Mouse (Mus musculus) testis, postnatal 14 days (tissue): Measurements from ENCODE around the gene 4932414N04Rik.
"Not testable (repeated sequence)": the region's sequence is repeated elsewhere in the genome, so short reads cannot be mapped to it uniquely, and the experiment has no call there.

ENCODE experiments used
- DNase-seq: peaks from one replicate; pipeline ENCODE4 v3.0.0; 2021; ENCODE audit warnings: low spot score

The 4932414N04Rik gene

GRCm38 (mm10) chr2:68656186-68656585 lies at the start of gene 4932414N04Rik:
Gene 4932414N04Rik, plus strand, starts transcription at chr2:68656486.
- DNase-seq: not testable (repeated sequence)

DNA sequence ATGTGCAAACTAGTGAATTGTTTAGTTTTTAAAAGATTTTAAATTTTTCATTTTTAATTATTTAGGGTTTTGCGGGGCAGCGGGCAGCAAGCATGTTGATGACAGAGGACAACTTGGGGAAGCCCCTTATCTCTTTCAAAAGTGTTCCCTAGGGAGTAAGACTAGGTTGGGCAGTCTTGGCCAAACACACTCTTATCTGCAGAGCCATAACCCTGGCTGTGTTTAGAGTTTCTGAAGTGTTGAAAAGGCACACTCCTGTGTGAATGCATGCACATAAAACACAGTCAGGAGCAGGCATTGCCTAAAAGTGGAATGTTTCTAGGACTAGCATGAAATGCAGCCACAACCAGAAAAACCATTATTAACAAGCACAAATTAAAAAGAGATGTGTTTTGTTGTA lies 75.9 kb downstream of the 4932414N04Rik start:
- no peak for DNase-seq

DNA sequence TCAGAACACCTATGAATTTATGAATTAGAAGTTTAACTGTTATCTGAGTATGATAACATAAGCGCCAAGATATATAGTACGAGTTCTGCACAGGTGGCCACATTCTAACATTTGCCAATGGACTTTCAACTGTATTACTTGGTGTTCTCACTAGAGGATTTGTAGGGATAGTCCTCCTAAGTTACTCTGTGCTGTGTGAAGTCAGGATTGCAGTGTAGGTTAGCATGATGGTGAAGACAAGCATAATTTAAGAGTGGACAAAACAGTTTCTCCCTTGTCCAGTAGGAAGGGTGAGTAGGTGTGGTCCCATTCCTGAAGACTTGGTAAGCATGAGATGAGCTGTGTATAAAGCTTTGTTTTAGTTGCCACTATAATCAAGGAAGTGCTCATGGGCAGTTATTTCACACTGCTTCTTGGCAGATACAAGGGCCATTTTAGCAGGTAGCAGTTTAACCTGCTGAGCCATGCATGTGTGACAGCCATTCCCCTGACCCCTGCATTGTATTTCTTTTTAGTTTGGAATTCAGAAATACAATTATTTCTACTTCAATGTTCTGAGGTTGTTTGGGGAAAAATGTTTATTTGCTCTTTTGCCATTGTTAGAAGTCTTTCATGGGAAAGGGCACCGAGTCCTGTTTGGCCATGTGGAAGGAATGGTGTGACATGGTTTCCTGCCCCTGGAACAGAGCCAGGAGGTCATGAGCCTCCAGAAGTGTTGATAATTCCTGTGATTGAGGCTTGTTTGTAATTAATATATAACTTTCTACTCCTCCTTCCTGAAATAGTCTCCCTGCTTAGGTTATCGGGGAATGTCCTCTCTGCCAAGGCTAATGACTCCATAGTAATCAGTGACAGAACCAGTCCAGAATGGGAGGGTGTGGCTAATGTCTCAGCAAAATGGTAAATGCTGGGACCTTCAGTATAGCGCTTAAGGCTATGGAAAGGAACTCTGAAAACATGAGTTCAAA lies 83.8 kb downstream of the 4932414N04Rik start:
- no peak for DNase-seq

DNA sequence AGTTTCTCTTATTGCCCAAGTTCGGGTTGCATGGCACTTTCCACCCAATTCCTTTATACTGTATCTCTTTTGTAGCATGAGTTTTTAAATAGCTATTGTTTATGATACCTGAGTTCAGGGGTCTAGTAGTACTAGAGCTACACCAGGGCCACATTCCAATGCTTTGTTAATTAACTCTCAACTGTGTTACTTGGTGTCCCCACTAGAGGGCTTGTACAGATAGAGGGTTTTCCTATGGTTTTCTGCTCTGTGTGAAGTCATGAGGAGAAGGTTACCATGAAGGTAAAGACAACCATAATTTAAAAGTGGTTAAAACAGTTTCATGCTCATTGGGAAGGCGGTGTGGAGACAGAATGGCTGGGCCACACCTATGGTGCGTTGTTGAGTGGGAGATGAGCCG lies 88.3 kb downstream of the 4932414N04Rik start:
- DNase-seq: no peak

GRCm38 (mm10) chr2:68756179-68756578 lies 99.9 kb downstream of the 4932414N04Rik start:
- DNase-seq: no peak

DNA sequence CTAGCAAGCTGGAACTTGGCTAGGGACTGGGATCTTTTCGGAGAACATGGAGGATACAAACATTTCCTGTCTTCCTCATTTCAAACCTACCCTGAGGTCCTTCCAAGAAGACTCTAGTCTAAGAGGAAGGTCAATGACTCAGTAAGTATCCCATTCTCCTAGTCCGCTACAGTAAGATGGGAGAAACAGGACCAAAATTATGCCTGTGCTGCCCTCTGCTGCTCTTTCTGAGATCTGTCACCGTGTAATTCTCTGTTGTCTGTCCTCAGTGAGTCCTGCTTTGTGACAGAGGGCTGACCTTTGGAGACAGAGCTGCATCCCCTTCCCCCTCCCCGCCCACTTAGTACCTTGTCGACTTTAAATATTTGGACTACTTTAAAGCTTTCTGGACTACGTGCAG lies 100.5 kb downstream of the 4932414N04Rik start:
- no peak for DNase-seq

- peak; percentile 29 for DNase-seq
These were observed 109.1 kb downstream of the 4932414N04Rik start for GRCm38 (mm10) chr2:68765371-68765770.

- DNase-seq: no peak
These were observed 111.1 kb downstream of the 4932414N04Rik start for GRCm38 (mm10) chr2:68767186-68767890.

GRCm38 (mm10) chr2:68782268-68783132 lies 126.2 kb downstream of the 4932414N04Rik start:
- no peak for DNase-seq

DNA sequence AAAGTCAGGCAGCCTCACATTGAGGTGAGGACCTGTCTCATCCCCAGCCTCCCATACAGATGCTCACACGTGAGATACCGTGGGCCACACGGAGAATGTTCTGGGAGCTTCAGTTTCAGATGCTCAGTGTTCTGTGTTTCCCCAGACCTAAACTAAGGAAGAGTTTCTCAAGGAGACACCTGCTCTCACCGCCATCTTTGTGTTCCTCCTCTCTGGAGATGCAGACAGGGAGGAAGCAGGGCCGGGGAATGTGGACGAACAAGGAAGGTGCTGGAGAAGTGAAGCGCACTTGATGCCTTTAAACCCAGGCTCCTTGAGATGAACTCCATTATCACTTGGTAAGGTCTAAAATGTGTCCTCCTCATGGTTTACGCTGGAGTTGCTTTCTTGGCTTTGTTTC lies 127.4 kb downstream of the 4932414N04Rik start:
- not testable (repeated sequence) for DNase-seq

- peak; percentile 43 for DNase-seq
These were observed 128.6 kb downstream of the 4932414N04Rik start for GRCm38 (mm10) chr2:68784710-68785427.

- DNase-seq: no peak
These were observed 130.9 kb downstream of the 4932414N04Rik start for GRCm38 (mm10) chr2:68787161-68787675.

DNA sequence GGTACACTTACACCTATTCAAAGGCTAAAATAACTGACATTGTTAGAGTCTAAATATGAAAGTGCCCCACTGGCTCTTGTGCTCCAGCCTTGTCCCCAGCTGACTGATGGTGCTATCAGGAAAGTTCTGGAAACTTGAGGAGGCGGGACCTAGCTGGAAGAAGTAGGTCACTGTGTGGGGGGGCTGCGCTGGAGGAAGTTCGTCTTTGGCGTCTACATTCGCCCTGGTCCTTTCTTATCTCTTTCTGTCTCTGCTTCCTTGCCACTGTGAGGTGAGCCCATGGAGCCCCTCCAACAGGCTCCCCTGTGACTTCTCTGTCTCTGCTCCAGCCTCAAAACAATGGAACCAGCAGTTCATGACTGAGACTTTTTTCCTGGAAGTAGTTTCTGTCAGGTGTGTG lies 136.0 kb downstream of the 4932414N04Rik start:
- DNase-seq: no peak

GRCm38 (mm10) chr2:68793472-68793871 lies 137.2 kb downstream of the 4932414N04Rik start:
- no peak for DNase-seq

- DNase-seq: no peak
These were observed 137.9 kb downstream of the 4932414N04Rik start for GRCm38 (mm10) chr2:68794181-68794580.

DNA sequence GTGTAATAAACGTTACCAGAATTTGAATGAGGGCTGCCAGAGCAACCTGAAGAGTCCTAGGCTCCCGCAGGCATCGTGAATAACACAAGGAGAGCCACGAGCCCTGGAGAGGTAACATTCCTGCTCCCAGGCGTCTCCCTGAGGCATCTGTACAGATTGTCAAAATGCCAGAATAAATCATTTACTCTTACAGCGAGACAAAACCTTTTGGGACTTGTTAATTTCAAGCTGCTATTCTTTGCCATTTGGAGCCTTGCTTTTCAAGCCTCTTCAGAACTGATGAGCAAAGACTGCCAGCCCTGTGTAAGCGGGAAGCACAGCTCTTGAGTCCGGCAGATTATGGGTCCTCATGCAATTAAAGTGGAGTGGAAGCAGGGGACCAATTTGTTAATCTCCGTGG lies 138.3 kb downstream of the 4932414N04Rik start:
- no peak for DNase-seq

- DNase-seq: no peak
These were observed 139.9 kb downstream of the 4932414N04Rik start for GRCm38 (mm10) chr2:68796011-68796775.

DNA sequence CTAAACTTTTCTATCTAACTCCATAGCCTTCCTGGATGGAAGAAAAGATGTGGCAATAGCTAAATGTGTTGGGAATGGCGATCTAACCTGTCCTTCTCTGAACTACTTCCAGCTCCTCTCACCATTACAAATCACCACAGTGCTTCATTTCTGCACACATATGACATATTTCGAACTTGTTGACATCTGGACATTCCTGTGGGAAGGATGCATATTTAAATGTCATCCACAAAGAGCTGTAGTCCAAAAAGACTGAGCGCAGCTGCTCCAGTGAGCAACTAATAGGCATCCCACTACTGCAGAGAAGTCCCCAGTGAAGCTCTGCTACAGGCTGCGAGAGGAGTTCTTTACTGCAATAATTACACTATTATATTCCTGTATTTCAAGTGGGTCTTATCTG lies 140.8 kb downstream of the 4932414N04Rik start:
- DNase-seq: no peak
